Mouse (Mus musculus) kidney, postnatal 0 days (tissue): ENCODE measurements around the gene Tbx3. TPM values are rescaled to one million over a fixed set of nuclear protein-coding genes. Genes with fewer than 3 reads are reported as not detected.

Experiments
- ATAC-seq: fragments of 200-750 bp; cut with Nextera tagmentation; replicated peaks from 2 replicates; pipeline ENCODE4 v1.8.0; 2017; ENCODE audit warnings: low read depth, moderate number of reproducible peaks, moderate TSS enrichment, moderate library complexity; ENCODE audit not compliant: low FRiP score
- DNase-seq: peaks from one replicate; pipeline ENCODE4 v3.0.0-alpha.2; 2016; ENCODE audit warnings: low spot score
- H3K27ac ChIP-seq: fragments of 300-500 bp; sonication (generic); 2 replicates; pipeline ENCODE4 v1.5.1; 2014; ENCODE audit warnings: mild to moderate bottlenecking
- H3K27me3 ChIP-seq: fragments of 300-500 bp; sonication (generic); 2 replicates; pipeline ENCODE4 v1.6.1; 2014; ENCODE audit warnings: low read length, mixed read lengths; ENCODE audit not compliant: insufficient read depth
- H3K36me3 ChIP-seq: fragments of 300-500 bp; sonication (generic); 2 replicates; pipeline ENCODE4 v1.6.1; 2014; ENCODE audit warnings: low read length, mixed read lengths; ENCODE audit not compliant: insufficient read depth
- H3K4me1 ChIP-seq: fragments of 300-500 bp; sonication (generic); replicated peaks from 2 replicates; pipeline ENCODE4 v1.6.1; 2014; ENCODE audit warnings: antibody characterized with exemption, low read length, mixed read lengths; ENCODE audit not compliant: insufficient read depth
- H3K4me2 ChIP-seq: fragments of 300-500 bp; sonication (generic); 2 replicates; pipeline ENCODE4 v1.6.1; 2014; ENCODE audit warnings: mild to moderate bottlenecking, low read length, moderate library complexity, mixed read lengths
- H3K4me3 ChIP-seq: fragments of 300-500 bp; sonication (generic); replicated peaks from 2 replicates; pipeline ENCODE4 v1.5.1; 2014; ENCODE audit warnings: low read depth, low read length
- H3K9ac ChIP-seq: fragments of 300-500 bp; sonication (generic); 2 replicates; pipeline ENCODE4 v1.6.1; 2014; ENCODE audit warnings: low read depth, low read length
- H3K9me3 ChIP-seq: fragments of 300-500 bp; sonication (generic); replicated peaks from 2 replicates; pipeline ENCODE4 v1.6.1; 2016; ENCODE audit warnings: low read length, inconsistent platforms, mixed read lengths
- CTCF ChIP-seq: IDR thresholded peaks from 2 replicates; pipeline ENCODE4 v1.5.1; 2016; ENCODE audit warnings: antibody characterized with exemption, low read depth, mild to moderate bottlenecking, moderate library complexity
- WGBS: fragments of 180-500 bp; shearing (Covaris S2); extraction: QIAGEN DNeasy Blood & Tissue Kit; methylation state at CpG from one replicate; pipeline ENCODE4 v1.1.7; 2014; 5-methylcytosine and 5-hydroxymethylcytosine counted together
- polyA plus RNA-seq: library from polyadenylated mRNA; unstranded; fragments of >200 nt; fragmentation: Nextera tagmentation; extraction: Ambion mirVana; gene quantifications from 2 replicates; pipeline ENCODE4 v1.2.1, GENCODE M21; 2015

Gene Tbx3
- polyA plus RNA-seq, 1 experiment from 2014 or later = 32.9 TPM

DNA sequence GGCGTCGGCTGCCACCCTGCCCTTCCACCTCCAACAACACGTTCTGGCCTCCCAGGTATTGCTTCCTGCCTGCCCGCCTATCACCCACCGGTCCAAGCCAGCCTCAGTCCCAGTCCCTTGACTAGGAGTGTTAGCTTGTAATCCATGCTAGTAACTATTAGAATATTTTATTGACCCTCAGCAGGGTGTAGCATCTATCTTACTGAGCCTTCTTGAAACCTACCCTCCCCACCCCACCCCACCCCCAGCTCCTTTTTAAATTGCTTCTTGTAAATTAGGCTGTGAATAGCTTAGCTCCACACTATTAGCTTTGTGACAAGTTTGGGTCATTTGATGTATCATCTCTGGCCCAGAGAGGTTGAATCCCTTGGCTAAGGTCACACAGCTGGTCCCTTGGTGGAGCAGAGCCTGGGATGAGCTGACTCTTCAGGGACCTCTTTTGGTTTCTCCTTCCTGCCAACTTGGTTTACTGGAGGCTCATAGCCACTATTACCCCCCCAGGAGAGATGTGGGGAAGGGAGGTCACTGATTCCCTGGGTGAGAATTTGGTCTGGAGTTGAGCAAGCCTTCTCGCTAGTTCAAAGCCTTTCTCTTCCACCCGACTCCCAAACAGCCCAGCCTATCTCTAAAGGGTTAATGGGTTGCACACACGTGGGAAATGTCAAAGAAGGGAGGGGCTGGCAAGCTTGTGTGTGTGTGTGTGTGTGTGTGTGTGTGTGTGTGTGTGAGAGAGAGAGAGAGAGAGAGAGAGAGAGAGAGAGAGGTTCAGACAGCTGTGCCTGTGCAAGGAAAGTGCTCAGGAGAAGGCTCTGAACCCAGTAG lies 10.8 kb downstream of the Tbx3 start:
- no peak for ATAC-seq
- 31% methylated on average over 8 of the region's 8 CpGs for WGBS
- Histone ChIP-seq H3K36me3 (peaks cover 7% of the 10 kb centered on the region; the same call in 1 of the 2 replicates), H3K27me3 (peaks cover 52% of the 10 kb centered on the region), H3K4me3 (peak overlapping the region; percentile 24), H3K4me2 (peak overlapping the region; percentile 47), H3K9me3 (no peaks in the 10 kb centered on the region), H3K27ac (peak overlapping the region; percentile 47), H3K4me1 (0 out of 2 replicates have a peak, but pooled peaks cover 2% of the 10 kb centered on the region), H3K9ac (peak overlapping the region; percentile 49)
- DNase-seq = no peak
- no peak for TF ChIP-seq CTCF

DNA sequence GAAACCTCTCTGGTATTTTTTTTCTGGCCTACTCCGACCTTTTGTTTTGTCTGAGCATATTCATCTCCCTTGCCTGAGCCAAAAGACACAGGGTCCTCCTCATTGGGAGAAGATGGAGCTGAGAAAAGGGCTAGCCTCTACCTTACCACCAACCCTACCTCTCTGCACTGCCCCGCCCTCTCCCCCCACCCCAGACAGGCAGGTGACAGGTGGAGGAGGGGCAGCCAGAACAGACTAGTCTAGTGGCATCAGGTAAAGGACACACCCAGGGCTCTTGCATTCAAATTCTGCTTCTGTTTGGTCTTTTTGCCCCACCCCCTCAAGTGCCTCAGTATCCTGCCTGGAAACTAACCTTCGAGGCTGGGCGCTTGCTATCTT lies 11.4 kb downstream of the Tbx3 start:
- H3K9ac ChIP-seq = no peak overlapping the region
- 37% methylated on average over 4 of the region's 4 CpGs for WGBS
- H3K4me2 ChIP-seq = peak overlapping the region; percentile 43
- no peak for TF ChIP-seq CTCF
- H3K27ac ChIP-seq = no peak overlapping the region
- peaks cover 5% of the 10 kb centered on the region; the same call in 1 of the 2 replicates for H3K36me3 ChIP-seq
- no peaks in the 10 kb centered on the region for H3K9me3 ChIP-seq
- H3K4me1 ChIP-seq = 0 out of 2 replicates have a peak, but pooled peaks cover 2% of the 10 kb centered on the region
- ATAC-seq (no peak), DNase-seq (no peak)
- no peak overlapping the region for H3K4me3 ChIP-seq
- peaks cover 51% of the 10 kb centered on the region for H3K27me3 ChIP-seq

DNA sequence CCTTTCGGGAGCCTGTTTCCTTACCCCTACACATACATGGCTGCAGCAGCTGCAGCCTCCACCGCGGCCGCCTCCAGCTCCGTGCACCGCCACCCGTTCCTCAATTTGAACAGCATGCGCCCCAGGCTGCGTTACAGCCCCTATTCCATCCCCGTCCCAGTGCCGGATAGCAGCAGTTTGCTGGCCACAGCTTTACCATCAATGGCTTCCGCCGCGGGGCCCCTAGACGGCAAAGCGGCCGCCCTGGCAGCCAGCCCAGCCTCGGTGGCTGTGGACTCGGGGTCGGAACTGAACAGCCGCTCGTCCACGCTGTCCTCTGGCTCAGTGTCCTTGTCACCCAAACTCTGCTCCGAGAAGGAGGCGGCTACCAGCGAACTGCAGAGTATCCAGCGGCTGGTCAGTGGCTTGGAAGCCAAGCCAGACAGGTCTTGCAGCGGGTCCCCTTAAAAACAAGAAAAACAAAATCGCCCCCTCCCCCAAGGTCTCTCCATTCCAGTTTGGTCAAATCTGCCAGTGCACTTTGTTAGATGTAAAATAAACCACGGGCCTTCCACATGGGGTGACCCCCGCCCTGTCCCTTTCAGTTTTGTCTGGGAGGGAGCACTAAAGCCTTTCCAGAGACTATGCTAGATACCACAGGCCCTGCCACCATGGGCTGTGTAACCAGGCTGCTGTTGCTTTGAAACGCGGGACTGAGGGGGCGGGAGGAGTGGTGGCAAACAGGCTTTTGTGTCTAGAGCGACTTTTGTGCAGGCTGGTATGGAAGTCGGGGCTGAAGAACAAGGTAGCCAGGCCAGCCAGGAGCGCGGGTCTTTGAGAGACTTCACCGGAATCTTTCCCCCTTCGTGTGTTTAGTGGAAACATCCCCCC lies 12.4 kb downstream of the Tbx3 start:
- TF ChIP-seq CTCF = no peak
- Histone ChIP-seq H3K27ac (peak overlapping the region; percentile 65), H3K36me3 (peaks cover 5% of the 10 kb centered on the region; the same call in 1 of the 2 replicates), H3K27me3 (peaks cover 53% of the 10 kb centered on the region), H3K4me3 (peak overlapping the region; percentile 13; the same call in 1 of the 2 replicates), H3K4me2 (peak overlapping the region; percentile 43), H3K9me3 (no peaks in the 10 kb centered on the region), H3K4me1 (0 out of 2 replicates have a peak, but pooled peaks cover 2% of the 10 kb centered on the region), H3K9ac (peak overlapping the region; percentile 20; the same call in 1 of the 2 replicates)
- WGBS = 16% methylated on average over 40 of the region's 40 CpGs
- ATAC-seq = no peak
- DNase-seq = peak; percentile 8

DNA sequence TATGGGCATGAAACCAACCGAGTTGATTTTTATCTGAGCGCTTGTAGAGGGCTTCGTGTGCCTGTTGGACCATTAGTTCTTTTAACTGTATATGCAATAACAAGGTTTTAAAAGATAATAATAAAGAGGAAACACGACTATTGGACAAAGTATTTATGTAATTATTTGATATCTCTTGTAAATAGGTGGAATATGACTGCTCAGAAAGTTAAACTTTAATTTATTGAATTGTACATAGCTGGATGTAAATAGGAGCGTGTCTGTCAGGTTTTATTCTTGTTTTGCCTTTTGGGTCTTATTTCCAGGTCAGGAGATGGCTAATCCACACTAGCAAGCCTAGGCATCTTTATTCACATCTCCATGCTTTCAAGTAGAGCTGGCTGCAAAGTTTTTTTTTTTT lies 13.4 kb downstream of the Tbx3 start:
- no peak overlapping the region for H3K9ac ChIP-seq
- WGBS = 30% methylated on average over 5 of the region's 5 CpGs
- peak; percentile 13 for DNase-seq
- 0 out of 2 replicates have a peak, but pooled peaks cover 2% of the 10 kb centered on the region for H3K4me1 ChIP-seq
- peaks cover 62% of the 10 kb centered on the region for H3K27me3 ChIP-seq
- no peak for TF ChIP-seq CTCF
- no peak overlapping the region for H3K27ac ChIP-seq
- ATAC-seq = no peak
- H3K9me3 ChIP-seq = no peaks in the 10 kb centered on the region
- H3K4me2 ChIP-seq = no peak overlapping the region
- no peak overlapping the region for H3K4me3 ChIP-seq
- 0 out of 2 replicates have a peak, but pooled peaks cover 5% of the 10 kb centered on the region for H3K36me3 ChIP-seq

DNA sequence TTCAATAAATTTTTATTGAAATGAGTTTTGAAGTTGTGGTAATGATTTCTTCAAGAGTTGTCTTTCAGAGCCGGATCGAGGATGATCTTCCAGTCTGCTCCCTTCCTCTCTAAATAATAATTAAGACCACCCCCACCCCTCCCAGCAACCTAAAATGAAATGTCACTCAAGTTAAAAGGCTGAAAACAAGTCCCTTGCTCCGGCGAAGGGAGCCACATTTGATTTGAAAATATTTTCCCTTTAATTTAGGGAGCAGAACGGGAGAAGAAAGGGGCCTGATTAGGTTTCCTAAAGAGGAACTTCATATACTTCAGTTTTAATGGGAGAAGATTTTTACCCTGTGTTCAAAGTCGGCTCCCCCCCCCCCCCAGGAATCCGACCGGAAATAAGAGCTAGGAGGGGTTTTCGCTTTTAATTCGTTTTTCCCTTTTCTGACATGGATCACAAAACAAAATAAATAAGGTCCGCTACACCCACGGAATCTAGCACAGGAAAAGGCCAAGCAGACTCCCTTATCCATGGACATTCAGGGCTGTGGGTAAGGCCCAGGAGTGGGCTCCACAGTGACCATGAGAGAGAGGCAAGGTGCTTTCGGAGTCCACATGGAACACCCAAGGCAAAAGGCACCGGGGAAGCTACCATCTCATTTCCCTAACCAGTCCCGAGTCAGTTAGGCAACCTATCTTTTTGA lies 14.4 kb downstream of the Tbx3 start:
- Histone ChIP-seq H3K9ac (no peak overlapping the region), H3K4me2 (0 out of 2 replicates have a peak overlapping the region, but pooled peaks have one; percentile 8)

More for the DNA sequence above, 14.4 kb downstream of the Tbx3 start:
- Histone ChIP-seq H3K36me3 (0 out of 2 replicates have a peak, but pooled peaks cover 5% of the 10 kb centered on the region), H3K9me3 (no peaks in the 10 kb centered on the region), H3K27ac (0 out of 2 replicates have a peak overlapping the region, but pooled peaks have one; percentile 19), H3K27me3 (peaks cover 68% of the 10 kb centered on the region), H3K4me1 (0 out of 2 replicates have a peak, but pooled peaks cover 2% of the 10 kb centered on the region), H3K4me3 (no peak overlapping the region)
- no peak for TF ChIP-seq CTCF
- DNase-seq (peak; percentile 73), ATAC-seq (no peak)
- WGBS = 12% methylated on average over 15 of the region's 15 CpGs
